7 mouse cellular contexts compared by ENCODE assay signal in the genomic region with DNA sequence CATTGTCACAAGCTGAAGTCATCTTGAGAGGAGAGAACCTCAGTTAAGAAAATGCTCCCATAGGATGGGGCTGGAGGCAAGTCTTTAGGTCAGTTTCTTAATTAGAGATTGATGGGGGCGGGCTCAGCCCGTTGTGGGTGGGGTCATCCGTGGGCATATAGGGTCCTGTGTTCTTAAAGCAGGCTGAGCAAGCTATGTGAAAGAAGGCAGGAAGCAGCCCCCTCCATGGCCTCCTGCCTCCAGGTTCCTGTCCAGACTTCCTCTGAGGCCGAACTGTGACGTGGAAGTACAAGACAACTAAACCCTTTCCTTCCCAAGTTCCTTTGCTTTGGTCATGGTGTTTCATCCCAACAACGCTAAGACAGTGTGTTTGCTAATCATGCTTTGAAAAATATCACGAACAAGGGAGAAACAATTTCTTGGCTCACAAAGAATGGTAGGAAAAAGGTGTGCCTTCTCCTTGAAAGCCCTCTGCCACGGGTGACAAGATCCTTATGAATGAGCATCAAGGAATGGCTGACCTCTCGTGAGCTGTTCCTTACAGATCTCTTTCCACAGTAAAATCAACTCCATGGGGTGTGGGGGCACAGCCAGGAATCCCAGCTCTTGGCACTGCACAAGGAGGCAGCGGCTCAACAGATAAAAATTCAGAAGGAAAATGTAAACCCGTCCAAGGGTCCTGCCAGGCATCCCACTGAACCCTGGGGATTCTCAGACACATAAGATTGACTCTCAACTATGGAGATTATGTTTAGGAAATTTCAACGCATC. TPM values are rescaled to one million over a fixed set of nuclear protein-coding genes. Genes with fewer than 3 reads are reported as not detected.
DNase-seq lines count a peak whose midpoint lies in the region; ATAC-seq and TF ChIP-seq lines count a peak whose summit lies in the region.

No protein-coding gene starts in this region.

- TF ChIP-seq CTCF in spleen, adult 2 months (IDR thresholded peaks at IDR 0.05; ENCODE audit: extremely low read depth, insufficient read depth, insufficient read length, insufficient replicate concordance): no peak

- no peaks in the 10 kb centered on the region for H3K27me3 ChIP-seq in spleen, adult 2 months (ENCODE audit: control insufficient read depth, insufficient read depth, low read length)
- H3K27me3 ChIP-seq in embryonic facial prominence, embryonic 13.5 days: no peaks in the 10 kb centered on the region
- H3K27me3 ChIP-seq in intestine, embryonic 14.5 days (replicated peaks; ENCODE audit: control insufficient read depth, insufficient read depth, low read length): no peaks in the 10 kb centered on the region
- no peaks in the 10 kb centered on the region for H3K27me3 ChIP-seq in megakaryocyte, embryonic 14.5 days (replicated peaks)

- no peak overlapping the region for H3K27ac ChIP-seq in spleen, adult 2 months (ENCODE audit: insufficient read depth, low read length)
- H3K27ac ChIP-seq in embryonic facial prominence, embryonic 13.5 days: peak overlapping the region; percentile 84
- peak overlapping the region; percentile 77 for H3K27ac ChIP-seq in intestine, embryonic 14.5 days (ENCODE audit: low read depth)

- no peaks in the 10 kb centered on the region for H3K9me3 ChIP-seq in embryonic facial prominence, embryonic 13.5 days
- H3K9me3 ChIP-seq in intestine, embryonic 14.5 days (ENCODE audit: control insufficient read depth, low read length): no peaks in the 10 kb centered on the region
- H3K9me3 ChIP-seq in megakaryocyte, embryonic 14.5 days: peaks cover 3% of the 10 kb centered on the region; the same call in 1 of the 2 replicates

- peaks cover 9% of the 10 kb centered on the region for H3K4me1 ChIP-seq in spleen, adult 2 months (ENCODE audit: control insufficient read depth, insufficient read depth, insufficient read length)
- peaks cover 52% of the 10 kb centered on the region for H3K4me1 ChIP-seq in embryonic facial prominence, embryonic 13.5 days
- H3K4me1 ChIP-seq in intestine, embryonic 14.5 days (replicated peaks; ENCODE audit: control insufficient read depth, insufficient read depth, low read length): peaks cover 35% of the 10 kb centered on the region
- H3K4me1 ChIP-seq in megakaryocyte, embryonic 14.5 days: peaks cover 60% of the 10 kb centered on the region

- 0 out of 2 replicates have a peak, but pooled peaks cover 1% of the 10 kb centered on the region for H3K36me3 ChIP-seq in spleen, adult 2 months (ENCODE audit: control insufficient read depth, insufficient read depth, low read length)
- H3K36me3 ChIP-seq in embryonic facial prominence, embryonic 13.5 days: peaks cover 36% of the 10 kb centered on the region
- peaks cover 46% of the 10 kb centered on the region for H3K36me3 ChIP-seq in intestine, embryonic 14.5 days (ENCODE audit: control insufficient read depth, insufficient read depth, low read length)
- H3K36me3 ChIP-seq in megakaryocyte, embryonic 14.5 days (replicated peaks; ENCODE audit: low read length): peaks cover 42% of the 10 kb centered on the region

- TF ChIP-seq POLR2A in spleen, adult 2 months (IDR thresholded peaks at IDR 0.05; ENCODE audit: low read depth, low read length): no peak

- no peak for DNase-seq in spleen, adult 2 months (ENCODE audit: low read depth in 1 of 2, low spot score in 2 of 2)
- no peak for DNase-seq in spleen, adult 12 weeks (ENCODE audit: low spot score)
- DNase-seq in intestine, embryonic 14.5 days (ENCODE audit: low spot score): peak; percentile 69
- no peak for DNase-seq in layer of hippocampus, postnatal 36 days
- DNase-seq in B cell, adult 2 months: no peak

- peak overlapping the region; percentile 87 for H3K9ac ChIP-seq in embryonic facial prominence, embryonic 13.5 days
- peak overlapping the region; percentile 88 for H3K9ac ChIP-seq in intestine, embryonic 14.5 days (ENCODE audit: low read length)

- H3K4me2 ChIP-seq in embryonic facial prominence, embryonic 13.5 days: peak overlapping the region; percentile 80
- H3K4me2 ChIP-seq in intestine, embryonic 14.5 days (ENCODE audit: low read length): peak overlapping the region; percentile 88

- peak overlapping the region; percentile 71 for H3K4me3 ChIP-seq in spleen, adult 2 months (ENCODE audit: extremely low read depth, insufficient read depth, insufficient read length)
- peak overlapping the region; percentile 68 for H3K4me3 ChIP-seq in embryonic facial prominence, embryonic 13.5 days
- H3K4me3 ChIP-seq in intestine, embryonic 14.5 days (ENCODE audit: low read depth, low read length): peak overlapping the region; percentile 82
- peak overlapping the region; percentile 94 for H3K4me3 ChIP-seq in megakaryocyte, embryonic 14.5 days (replicated peaks)

- no peak for ATAC-seq in embryonic facial prominence, embryonic 13.5 days (ENCODE audit: insufficient number of reproducible peaks, insufficient read depth, low FRiP score, low TSS enrichment, low read depth)
- ATAC-seq in intestine, embryonic 14.5 days (replicated peaks; ENCODE audit: low FRiP score, low TSS enrichment, low read depth): no peak

- 9% methylated on average over 12 of the region's 12 CpGs for WGBS in spleen, adult 2 months
- 12% methylated on average over 12 of the region's 12 CpGs for WGBS in embryonic facial prominence, embryonic 13.5 days
- WGBS in intestine, embryonic 14.5 days: 11% methylated on average over 12 of the region's 12 CpGs

RNA-seq across cellular contexts. Expression of gene Cdk1, which starts 1.5 kb away (rescaled TPM):
- 19.4 and 19.7 TPM in 2 replicates for polyA plus RNA-seq in spleen, adult 2 months (2012; rRNA removed)
- 399 and 458 TPM in 2 replicates for polyA plus RNA-seq in embryonic facial prominence, embryonic 13.5 days (2015; fragmentation: Nextera tagmentation; extraction: Ambion mirVana)
- polyA plus RNA-seq in intestine, embryonic 14.5 days (2014; fragmentation: Nextera tagmentation; extraction: Ambion mirVana): 489 and 512 TPM in 2 replicates
- polyA plus RNA-seq in megakaryocyte, embryonic 14.5 days (2012; ENCODE audit: insufficient read depth, low replicate concordance): 24.3 TPM in 1 of 2 replicates, not detected in the other
- total RNA-seq in layer of hippocampus, postnatal 36 days (2021): 1 to 10 TPM; 1.2 to 1.5 TPM

RNA-seq across cellular contexts. Expression of gene Ank3, which starts 47.3 kb away (rescaled TPM):
- polyA plus RNA-seq in spleen, adult 2 months (2012; rRNA removed): 1.2 and 1.6 TPM in 2 replicates
- polyA plus RNA-seq in embryonic facial prominence, embryonic 13.5 days (2015; fragmentation: Nextera tagmentation; extraction: Ambion mirVana): 30.3 and 32.3 TPM in 2 replicates
- 24.7 and 29.0 TPM in 2 replicates for polyA plus RNA-seq in intestine, embryonic 14.5 days (2014; fragmentation: Nextera tagmentation; extraction: Ambion mirVana)
- 0.93 and 4.4 TPM in 2 replicates for polyA plus RNA-seq in megakaryocyte, embryonic 14.5 days (2012; ENCODE audit: insufficient read depth, low replicate concordance)
- total RNA-seq in layer of hippocampus, postnatal 36 days (2021): 100 to 1,000 TPM; 459 to 516 TPM

Comparison
In these comparisons a context has a peak if more than half of its experiments do, and no peak if none do; other contexts are left out.
1. RNA of gene Cdk1, which starts 1.5 kb away (polyA plus RNA-seq): 489 to 512 TPM in intestine, embryonic 14.5 days and 399 to 458 TPM in embryonic facial prominence, embryonic 13.5 days; 24.3 TPM in megakaryocyte, embryonic 14.5 days and 19.4 to 19.7 TPM in spleen, adult 2 months; every median in the first group is over 10 times any median in the second.
2. Peak in every context shown above with its lines, with median percentiles within 50 percentile points of each other: H3K4me3 ChIP-seq.